Mouse (Mus musculus): Measurements from ENCODE around the gene Gmnn. TPM values are rescaled to one million over a fixed set of nuclear protein-coding genes. Genes with fewer than 3 reads are reported as not detected.

Gene Gmnn
- polyA plus RNA-seq, 1 experiment, result 129 TPM

- no peaks in the 10 kb centered on the region for H3K27me3 ChIP-seq (ENCODE audit: control insufficient read depth, insufficient read depth, low read length, poor library complexity, severe bottlenecking)
- H3K4me3 ChIP-seq (ENCODE audit: low read depth, low read length), result no peak overlapping the region
- no peaks in the 10 kb centered on the region for H3K36me3 ChIP-seq (ENCODE audit: control insufficient read depth, insufficient read depth, low read length, poor library complexity, severe bottlenecking)
- H3K9ac ChIP-seq (ENCODE audit: low read depth, poor library complexity, severe bottlenecking), result no peak overlapping the region
- no peaks in the 10 kb centered on the region for H3K4me1 ChIP-seq (ENCODE audit: control insufficient read depth, insufficient read depth, low read length)
- no peaks in the 10 kb centered on the region for H3K9me3 ChIP-seq (replicated peaks; ENCODE audit: control insufficient read depth, insufficient read depth, low read length, poor library complexity, severe bottlenecking)
- TF ChIP-seq POLR2A (IDR thresholded peaks at IDR 0.05; ENCODE audit: insufficient read depth, low read length) (no peak), CTCF (IDR thresholded peaks at IDR 0.05; ENCODE audit: low read depth, low read length) (no peak), EP300 (IDR thresholded peaks at IDR 0.05; ENCODE audit: insufficient read depth, low read depth, low read length) (no peak)
- no peak overlapping the region for H3K27ac ChIP-seq (ENCODE audit: insufficient read depth, low read length)
These were observed 59.6 kb downstream of the Gmnn start for GRCm38 (mm10) chr13:24702128-24702527.

Other genes starting within 250 kb of the Gmnn start
- gene Ripor2, start 179.7 kb downstream of the Gmnn start, polyA plus RNA-seq (2011; ENCODE audit: insufficient read depth, insufficient read length, low read depth, missing spikeins), result 1.1 and 1.5 TPM in 2 replicates
- not detected in 2 replicates for gene Armh2, start 20.7 kb downstream of the Gmnn start, polyA plus RNA-seq (2011; ENCODE audit: insufficient read depth, insufficient read length, low read depth, missing spikeins)
- gene BC005537, start 39.7 kb upstream of the Gmnn start, polyA plus RNA-seq (2011; ENCODE audit: insufficient read depth, insufficient read length, low read depth, missing spikeins), result 78.9 and 92.7 TPM in 2 replicates
- 90.7 and 93.1 TPM in 2 replicates for gene Acot13, start 69.6 kb upstream of the Gmnn start, polyA plus RNA-seq (2011; ENCODE audit: insufficient read depth, insufficient read length, low read depth, missing spikeins)
- 88.3 and 95.8 TPM in 2 replicates for gene Tdp2, start 69.8 kb upstream of the Gmnn start, polyA plus RNA-seq (2011; ENCODE audit: insufficient read depth, insufficient read length, low read depth, missing spikeins)
- not detected in 2 replicates for gene D130043K22Rik, start 83.2 kb upstream of the Gmnn start, polyA plus RNA-seq (2011; ENCODE audit: insufficient read depth, insufficient read length, low read depth, missing spikeins)
- gene Aldh5a1, start 175.7 kb upstream of the Gmnn start, polyA plus RNA-seq (2011; ENCODE audit: insufficient read depth, insufficient read length, low read depth, missing spikeins), result 14.2 and 14.6 TPM in 2 replicates
- 2.1 and 2.5 TPM in 2 replicates for gene Gpld1, start 181.2 kb upstream of the Gmnn start, polyA plus RNA-seq (2011; ENCODE audit: insufficient read depth, insufficient read length, low read depth, missing spikeins)

Measured in ES-Bruce4 (cell line).